Mouse (Mus musculus) testis, adult 2 months (tissue): ENCODE results near the gene Atad1.

Experiments used
- CTCF ChIP-seq: fragments of 200-500 bp; IDR thresholded peaks from 2 replicates; pipeline ENCODE4 v1.5.1; 2012; ENCODE audit warnings: low read depth, mild to moderate bottlenecking, inconsistent platforms, low read length, moderate library complexity; ENCODE audit not compliant: control insufficient read depth, insufficient read depth, insufficient replicate concordance
- POLR2A ChIP-seq: fragments of 200-500 bp; IDR thresholded peaks from 2 replicates; pipeline ENCODE4 v1.6.1; 2012; ENCODE audit warnings: low read depth, mild to moderate bottlenecking, inconsistent platforms, low read length, moderate library complexity; ENCODE audit not compliant: control insufficient read depth

GRCm38 (mm10) chr19:32779131-32779530, 39.5 kb upstream of the Atad1 start:
- TF ChIP-seq POLR2A (no peak), CTCF (no peak)
